Comparison of ENCODE assay signal across 30 mouse cellular contexts in the genomic region with DNA sequence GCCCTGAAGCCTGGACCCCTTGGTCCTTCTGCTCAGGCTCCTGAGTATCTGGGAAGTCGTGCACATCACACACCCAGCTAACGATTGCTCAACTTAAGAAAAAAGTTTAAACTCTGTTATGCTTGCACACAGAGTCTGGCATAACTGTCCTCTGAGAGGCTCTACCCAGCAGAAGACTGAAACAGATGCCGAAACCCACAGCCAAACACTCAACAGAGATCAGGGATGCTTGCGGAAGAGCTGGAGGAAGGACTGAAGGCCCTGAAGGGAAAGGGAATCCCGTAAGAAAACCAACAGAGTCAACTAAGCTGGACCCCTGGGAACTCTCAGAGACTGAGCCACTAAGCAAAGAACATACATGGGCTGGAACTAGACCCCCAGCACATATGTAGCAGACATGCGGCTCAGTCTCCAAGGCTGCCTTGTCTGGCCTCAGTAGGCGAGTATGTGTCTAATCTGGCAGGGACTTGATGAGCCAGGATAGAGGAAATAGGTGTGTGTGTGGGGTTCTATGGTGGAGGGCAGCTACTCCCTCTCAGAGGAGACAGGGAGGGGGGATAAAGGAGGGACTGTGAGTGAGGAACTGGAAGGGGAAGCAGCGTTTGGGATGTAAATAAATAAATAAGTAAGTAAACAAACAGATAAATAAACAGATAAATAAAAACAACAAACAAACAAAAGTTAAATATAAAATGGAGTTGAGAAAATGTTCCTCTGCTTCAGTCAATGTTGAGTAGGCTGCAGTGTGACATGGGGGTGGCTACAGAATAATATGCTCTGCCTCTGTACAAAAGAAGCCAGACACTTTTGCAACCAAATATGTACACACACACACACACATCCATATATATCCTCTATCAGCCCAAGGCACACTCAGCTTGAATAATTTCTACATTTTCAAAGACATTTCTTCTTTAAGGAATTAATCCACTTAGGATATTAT.
A peak's percentile ranks its signal among the peaks of the same experiment; 100 is the strongest.
DNase-seq lines count a peak whose midpoint lies in the region; ATAC-seq lines count a peak whose summit lies in the region.
"Had no signal": no experiment of that assay in that cellular context is flagged by ENCODE, and none has a peak within 500 bp of the region (broad histone marks: within the 10 kb centered on the region; RNA-seq: fewer than 3 reads in every experiment).

No protein-coding gene starts in this region.

- H3K27ac ChIP-seq in liver, embryonic 12.5 days, result no peak overlapping the region
- peak overlapping the region; percentile 76 for H3K27ac ChIP-seq in embryonic facial prominence, embryonic 13.5 days
- H3K27ac ChIP-seq in hindbrain, embryonic 14.5 days, result no peak overlapping the region
- no peak overlapping the region for H3K27ac ChIP-seq in hindbrain, embryonic 10.5 days
- H3K27ac ChIP-seq: hindbrain, embryonic 13.5 days; limb, embryonic 13.5 days; liver, embryonic 15.5 days; midbrain, embryonic 15.5 days; neural tube, embryonic 15.5 days had no signal

- H3K4me2 ChIP-seq in liver, embryonic 12.5 days, result no peak overlapping the region
- H3K4me2 ChIP-seq in embryonic facial prominence, embryonic 13.5 days, result no peak overlapping the region
- no peak overlapping the region for H3K4me2 ChIP-seq in hindbrain, embryonic 14.5 days (replicated peaks)
- H3K4me2 ChIP-seq: heart, embryonic 11.5 days; hindbrain, embryonic 13.5 days; limb, embryonic 13.5 days; liver, embryonic 15.5 days; midbrain, embryonic 15.5 days; neural tube, embryonic 15.5 days had no signal

- no peak for DNase-seq in liver
- peak; percentile 50 for DNase-seq in NIH3T3 (ENCODE audit: low read depth)
- DNase-seq in hindbrain, embryonic 14.5 days (ENCODE audit: low spot score), result no peak
- no peak for DNase-seq in hindbrain, embryonic 10.5 days (ENCODE audit: low spot score)
- DNase-seq: adrenal gland, postnatal 10 days; B cell, adult 2 months; cerebellum, adult 11 months; cerebellum, adult 9-10 months; gastrocnemius, postnatal 10 days; heart, postnatal 36 days; kidney, postnatal 14 days; layer of hippocampus, adult 9-11 months; lung, postnatal 4 days; right cerebral cortex, adult 18-20 months; spleen, adult 18-20 months; thymus, postnatal 14 days had no signal

- 0 out of 2 replicates have a peak, but pooled peaks have one; percentile 37 for ATAC-seq in liver, embryonic 12.5 days
- ATAC-seq in embryonic facial prominence, embryonic 13.5 days (ENCODE audit: insufficient number of reproducible peaks, insufficient read depth, low FRiP score, low TSS enrichment, low read depth), result no peak
- ATAC-seq in megakaryocyte-erythroid progenitor cell, adult 5-6 weeks (replicated peaks; ENCODE audit: low FRiP score, low TSS enrichment, poor library complexity, severe bottlenecking), result peak; percentile 37
- no peak for ATAC-seq in hindbrain, embryonic 14.5 days (ENCODE audit: low FRiP score)
- ATAC-seq: forebrain, embryonic 16.5 days; intestine, postnatal 0 days; lung, postnatal 0 days; midbrain, embryonic 15.5 days; Patski had no signal

- peaks cover 15% of the 10 kb centered on the region for H3K4me1 ChIP-seq in liver, embryonic 12.5 days
- H3K4me1 ChIP-seq in embryonic facial prominence, embryonic 13.5 days, result peaks cover 8% of the 10 kb centered on the region
- H3K4me1 ChIP-seq in hindbrain, embryonic 14.5 days (replicated peaks; ENCODE audit: control insufficient read depth, insufficient read depth, low read length), result no peaks in the 10 kb centered on the region
- no peaks in the 10 kb centered on the region for H3K4me1 ChIP-seq in hindbrain, embryonic 10.5 days (replicated peaks)
- H3K4me1 ChIP-seq: hindbrain, embryonic 13.5 days; midbrain, embryonic 15.5 days; neural tube, embryonic 15.5 days had no signal

- H3K27me3 ChIP-seq in liver, embryonic 12.5 days (replicated peaks), result peaks cover 8% of the 10 kb centered on the region
- H3K27me3 ChIP-seq in embryonic facial prominence, embryonic 13.5 days, result no peaks in the 10 kb centered on the region
- H3K27me3 ChIP-seq in hindbrain, embryonic 14.5 days (ENCODE audit: control insufficient read depth, insufficient read depth, low read length), result no peaks in the 10 kb centered on the region
- 0 out of 2 replicates have a peak, but pooled peaks cover 3% of the 10 kb centered on the region for H3K27me3 ChIP-seq in hindbrain, embryonic 10.5 days (ENCODE audit: insufficient read depth, poor library complexity, severe bottlenecking)
- H3K27me3 ChIP-seq: liver, embryonic 15.5 days; midbrain, embryonic 15.5 days; neural tube, embryonic 15.5 days; Patski had no signal

- 61% methylated on average over 8 of the region's 8 CpGs for WGBS in liver, embryonic 12.5 days (ENCODE audit: insufficient replicate concordance)
- 55% methylated on average over 8 of the region's 8 CpGs for WGBS in embryonic facial prominence, embryonic 13.5 days
- WGBS in hindbrain, embryonic 14.5 days, result 85% methylated on average over 8 of the region's 8 CpGs
- 83% methylated on average over 8 of the region's 8 CpGs for WGBS in hindbrain, embryonic 10.5 days

- H3K36me3 ChIP-seq in liver, embryonic 12.5 days, result no peaks in the 10 kb centered on the region
- H3K36me3 ChIP-seq in embryonic facial prominence, embryonic 13.5 days, result no peaks in the 10 kb centered on the region
- H3K36me3 ChIP-seq in hindbrain, embryonic 14.5 days (replicated peaks; ENCODE audit: control insufficient read depth, insufficient read depth), result no peaks in the 10 kb centered on the region
- no peaks in the 10 kb centered on the region for H3K36me3 ChIP-seq in hindbrain, embryonic 10.5 days
- H3K36me3 ChIP-seq: limb, embryonic 13.5 days; liver, embryonic 15.5 days had no signal

- no peak overlapping the region for H3K4me3 ChIP-seq in liver, embryonic 12.5 days
- H3K4me3 ChIP-seq in embryonic facial prominence, embryonic 13.5 days, result no peak overlapping the region
- no peak overlapping the region for H3K4me3 ChIP-seq in hindbrain, embryonic 14.5 days (replicated peaks; ENCODE audit: low read length)
- H3K4me3 ChIP-seq in hindbrain, embryonic 10.5 days, result no peak overlapping the region
- H3K4me3 ChIP-seq: erythroblast, embryonic 14.5 days; hindbrain, embryonic 13.5 days; limb, embryonic 13.5 days; liver, embryonic 15.5 days; midbrain, embryonic 15.5 days; neural tube, embryonic 15.5 days had no signal

- H3K9ac ChIP-seq in liver, embryonic 12.5 days, result no peak overlapping the region
- no peak overlapping the region for H3K9ac ChIP-seq in embryonic facial prominence, embryonic 13.5 days
- no peak overlapping the region for H3K9ac ChIP-seq in hindbrain, embryonic 14.5 days
- H3K9ac ChIP-seq: hindbrain, embryonic 13.5 days; limb, embryonic 13.5 days; liver, embryonic 15.5 days; midbrain, embryonic 15.5 days; neural tube, embryonic 15.5 days had no signal

- peaks cover 5% of the 10 kb centered on the region; the same call in 1 of the 2 replicates for H3K9me3 ChIP-seq in liver, embryonic 12.5 days (replicated peaks)
- no peaks in the 10 kb centered on the region for H3K9me3 ChIP-seq in embryonic facial prominence, embryonic 13.5 days
- peaks cover 4% of the 10 kb centered on the region; the same call in 1 of the 2 replicates for H3K9me3 ChIP-seq in hindbrain, embryonic 14.5 days (ENCODE audit: control insufficient read depth, low read length)
- H3K9me3 ChIP-seq in hindbrain, embryonic 10.5 days, result peaks cover 13% of the 10 kb centered on the region; the same call in 1 of the 2 replicates
- H3K9me3 ChIP-seq: liver, embryonic 15.5 days; midbrain, embryonic 15.5 days; neural tube, embryonic 15.5 days had no signal

Comparison
In these comparisons a context has a peak if more than half of its experiments do, and no peak if none do; other contexts are left out.
1. ATAC-seq: peak in liver, embryonic 12.5 days (single experiment) and megakaryocyte-erythroid progenitor cell, adult 5-6 weeks (single experiment); none in embryonic facial prominence, embryonic 13.5 days (single experiment) and hindbrain, embryonic 14.5 days (single experiment).